Mouse (Mus musculus) embryonic fibroblast, embryonic 13.5 days (primary cell): ENCODE measurements around the gene Gse1.

Source experiments
- CTCF ChIP-seq: IDR thresholded peaks from 2 replicates; pipeline ENCODE4 v1.5.1; 2011; ENCODE audit warnings: mild to moderate bottlenecking, control low read depth, low read length, moderate library complexity, borderline replicate concordance; ENCODE audit not compliant: insufficient read depth
- POLR2A ChIP-seq: IDR thresholded peaks from 2 replicates; pipeline ENCODE4 v1.6.1; 2011; ENCODE audit warnings: low read depth, mild to moderate bottlenecking, control low read depth, low read length, moderate library complexity

DNA sequence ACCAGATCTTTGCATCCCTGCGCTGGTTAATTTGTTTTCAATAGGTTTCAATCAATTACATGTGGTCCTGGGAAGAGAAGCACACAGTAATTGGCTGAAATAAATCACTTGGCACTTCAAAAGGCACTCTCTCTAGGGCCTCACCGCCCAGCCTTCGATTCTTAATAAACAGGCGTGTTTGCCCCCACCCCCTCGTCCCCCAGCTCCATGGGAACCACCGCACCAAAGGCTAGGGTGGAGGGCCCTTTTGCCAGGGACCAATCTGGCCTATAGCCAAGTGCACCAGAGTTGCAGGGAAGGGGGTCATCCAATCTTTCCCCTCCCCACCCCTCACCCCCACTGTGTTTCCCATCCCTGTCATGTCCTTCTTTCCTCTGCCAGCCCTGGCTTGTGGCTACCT is 219.9 kb downstream of the Gse1 start:
- TF ChIP-seq CTCF (no peak), POLR2A (no peak)
